Mouse (Mus musculus) heart, postnatal 10 days (tissue): ENCODE measurements around the gene Otud4. TPM values are rescaled to one million over a fixed set of nuclear protein-coding genes. Genes with fewer than 3 reads are reported as not detected.
A peak's percentile ranks its signal among the peaks of the same experiment; 100 is the strongest.
"Not testable (repeated sequence)": the region's sequence is repeated elsewhere in the genome, so short reads cannot be mapped to it uniquely, and the experiment has no call there.

Experiments used
- DNase-seq, 2 experiments: peaks; one replicate each; pipeline ENCODE4 v3.0.0; 2021
- intact Hi-C: fragments of 180-260 bp; cut with DNase I; formaldehyde crosslinking; loops from one replicate; pipeline ENCODE4 v1.15.1; 2025
- total RNA-seq, 2 experiments: library from RNA; stranded (reverse); gene quantifications; 2 replicates each; pipeline ENCODE4 v1.2.3; 2021

Otud4 gene
- total RNA-seq, 2 experiments from 2014 or later = 40.5 to 49.8 TPM

DNA sequence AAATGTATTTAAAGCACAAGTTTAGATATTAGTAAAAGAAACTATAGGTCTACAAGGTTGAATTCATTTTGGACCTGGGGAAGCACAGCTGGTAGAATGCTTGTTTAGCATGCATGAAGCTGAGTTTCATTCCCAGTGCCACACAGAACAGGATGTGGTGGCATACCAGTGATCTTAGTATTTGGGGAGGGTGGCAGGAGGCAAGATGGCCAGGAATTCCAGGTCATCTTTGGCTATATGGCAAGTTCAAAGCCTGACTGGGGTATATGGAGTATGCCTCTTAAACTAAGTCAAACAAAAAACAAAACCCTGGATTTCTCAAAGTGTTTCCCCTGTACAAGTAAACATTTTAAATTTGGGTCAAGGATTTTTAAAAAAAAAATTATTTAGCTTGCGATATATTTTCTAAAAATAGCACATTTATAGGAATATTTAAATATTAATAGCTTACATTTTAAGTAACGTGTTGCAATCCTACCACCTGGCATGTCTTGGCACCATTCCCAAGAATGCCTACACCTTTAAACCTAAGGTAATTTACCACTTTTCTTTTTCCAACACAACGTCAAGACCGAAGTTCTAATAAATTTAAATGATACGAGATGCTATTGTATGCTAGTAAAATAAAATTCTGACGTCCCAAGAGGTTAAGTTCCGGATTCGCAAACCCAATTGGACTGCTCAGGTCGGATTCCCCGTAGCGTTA, 1.3 kb upstream of the Otud4 start:
- DNase-seq = no peak
- intact Hi-C loops = loop anchor here (5.0 kb wide), 1 partner anchor 341 kb away; no protein-coding TSS in a partner anchor

DNA sequence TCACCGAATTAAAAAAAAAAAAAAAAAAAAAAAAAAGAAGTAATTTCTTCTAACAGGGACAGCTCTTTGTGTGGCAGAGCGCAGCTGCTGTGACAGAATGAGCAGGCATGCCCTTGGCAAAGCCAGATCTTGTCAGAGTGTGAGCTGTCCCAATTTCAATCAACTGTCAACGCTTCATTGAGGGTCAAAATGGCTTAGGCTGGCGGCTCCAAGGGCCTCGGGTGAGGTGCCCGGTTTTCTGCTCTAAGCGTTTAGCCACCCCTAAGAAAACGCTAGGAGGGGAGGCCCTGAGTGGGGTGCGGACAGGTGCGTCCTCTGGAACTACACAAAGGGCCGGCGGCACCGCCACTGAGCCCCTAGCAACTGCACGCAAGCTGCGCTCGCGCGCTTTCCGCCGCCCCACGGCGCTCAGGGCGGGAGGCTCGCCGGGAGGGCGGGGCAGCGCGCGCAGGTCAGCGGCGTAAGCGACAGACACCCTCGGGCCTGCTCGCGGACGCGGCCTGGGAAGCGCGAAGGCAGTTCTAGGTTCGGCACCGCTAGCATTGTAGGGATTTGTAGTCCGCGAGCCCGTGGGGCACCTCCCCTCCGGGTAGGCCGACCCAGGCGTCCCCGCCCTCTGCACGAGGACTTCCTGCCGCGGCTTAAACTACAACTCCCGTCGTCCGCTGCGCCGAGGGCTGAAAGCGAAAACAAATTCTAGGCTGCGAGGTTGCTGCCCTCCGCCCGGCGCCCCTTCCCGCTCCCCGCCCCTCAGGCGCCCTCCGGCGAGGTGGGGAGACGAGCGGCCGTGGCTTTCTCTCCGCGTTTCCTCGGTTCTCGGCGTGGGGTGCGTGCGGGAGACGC, 490 bp upstream of the Otud4 start:
- intact Hi-C loops = loop anchor here (5.0 kb wide), 1 partner anchor 342 kb away; no protein-coding TSS in a partner anchor

DNA sequence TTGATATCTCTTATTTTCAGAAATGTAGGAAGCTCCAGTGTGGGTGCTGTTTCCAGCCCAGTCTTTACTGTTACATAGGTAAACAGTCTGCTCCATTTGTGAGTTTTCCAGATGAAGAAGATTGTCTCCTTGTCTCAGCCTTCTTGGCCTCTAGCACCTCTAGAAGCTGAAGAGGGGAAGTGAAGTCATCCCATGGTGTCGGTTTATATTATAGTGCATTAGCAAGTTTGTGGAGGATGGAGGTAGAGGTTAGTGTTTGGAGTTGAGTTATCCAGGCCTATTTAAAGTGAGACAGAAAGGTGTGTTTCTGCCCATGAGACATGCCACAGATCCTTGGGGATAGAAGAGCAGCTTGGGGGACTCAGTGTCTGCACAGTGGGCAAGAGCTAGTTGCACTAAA, 1.7 kb downstream of the Otud4 start:
- intact Hi-C loops = loop anchor here (2.0 kb wide), 1 partner anchor 54 kb away; no protein-coding TSS in a partner anchor
- DNase-seq = no peak

More for the DNA sequence above, 490 bp upstream of the Otud4 start:
- peak; percentile 97 to 99 for DNase-seq

DNA sequence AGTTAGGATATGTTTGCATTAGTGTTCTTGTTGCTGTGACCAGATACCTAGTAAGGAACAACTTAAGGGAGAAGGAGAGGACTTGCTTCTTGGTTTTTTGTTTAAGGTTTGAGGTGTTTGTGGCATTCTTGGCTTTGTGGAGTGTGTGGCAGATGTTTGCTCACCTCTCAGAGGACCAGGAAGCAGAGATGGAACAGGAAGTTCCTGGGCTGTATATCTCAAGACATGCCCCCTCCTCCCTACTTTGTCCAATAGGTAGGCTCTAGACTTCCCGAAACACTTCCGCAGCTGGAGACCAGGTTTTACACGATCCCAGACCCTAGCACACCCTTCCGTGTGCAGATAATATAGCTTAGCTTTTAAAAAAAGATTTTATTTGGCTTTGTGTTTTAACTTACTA, 10.2 kb downstream of the Otud4 start:
- intact Hi-C loops = no loop called here
- DNase-seq = no peak

DNA sequence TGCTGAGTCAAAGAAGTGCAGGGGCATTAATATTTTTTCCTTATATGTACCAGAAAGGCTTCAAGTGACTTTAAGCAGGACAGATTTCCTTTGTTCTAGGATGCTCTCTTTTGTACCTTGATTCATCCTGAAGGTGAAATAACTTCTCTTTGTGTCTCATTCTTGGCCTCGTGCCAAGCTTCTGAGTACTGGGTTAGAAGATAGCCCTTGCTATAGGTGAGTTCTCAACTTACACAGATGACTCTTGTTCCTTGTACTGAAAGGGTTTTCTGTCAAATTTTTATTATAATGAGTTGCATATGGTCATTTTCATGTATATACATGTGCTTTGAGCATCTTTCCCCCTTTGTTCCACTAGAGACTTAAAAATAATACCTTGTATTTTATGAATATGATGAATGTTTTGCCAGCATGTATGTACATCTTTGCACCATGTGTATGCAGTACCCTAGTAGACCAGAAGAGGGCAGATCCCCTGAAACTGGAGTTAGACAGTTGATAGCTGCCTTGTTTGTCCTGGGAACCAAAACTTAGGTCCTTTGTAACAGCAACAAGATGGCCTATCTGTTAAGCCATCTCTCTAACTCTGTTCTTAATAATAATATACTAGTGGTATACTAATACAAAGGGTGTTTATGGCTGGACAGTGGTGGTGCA, 10.9 kb downstream of the Otud4 start:
- peak in 1 of 2 experiments; percentile 48 for DNase-seq
- intact Hi-C loops = no loop called here

- intact Hi-C loops = no loop called here
- no peak for DNase-seq
These were observed 14.3 kb downstream of the Otud4 start for GRCm38 (mm10) chr8:79653736-79654135.

- DNase-seq, intact Hi-C loops: not testable (repeated sequence)
These were observed 19.3 kb downstream of the Otud4 start for GRCm38 (mm10) chr8:79658715-79659114.

GRCm38 (mm10) chr8:79676461-79676860, 37.0 kb downstream of the Otud4 start:
- no peak for DNase-seq
- intact Hi-C loops = no loop called here

DNA sequence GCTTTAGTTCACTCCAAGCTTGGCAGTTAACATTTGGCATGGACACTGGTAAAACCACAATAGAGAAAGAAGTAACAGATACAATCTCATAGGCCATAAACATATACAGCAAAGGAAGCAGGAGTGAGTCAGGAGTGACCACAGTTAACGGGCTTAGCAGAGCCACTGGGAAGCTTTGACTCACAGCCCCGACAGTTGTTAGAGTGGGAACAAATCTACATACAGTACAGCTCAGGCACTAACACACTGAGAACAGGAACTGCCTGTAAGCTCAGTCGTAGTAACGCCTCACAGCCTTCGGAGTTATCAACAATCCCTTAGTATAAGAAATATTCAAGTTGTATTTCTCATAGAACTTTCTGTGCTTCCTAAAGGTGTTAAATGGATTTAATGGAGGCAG, 39.6 kb downstream of the Otud4 start:
- no peak for DNase-seq
- intact Hi-C loops = no loop called here

- intact Hi-C loops = not testable (repeated sequence)
- DNase-seq = peak in 1 of 2 experiments; percentile 11
These were observed 40.7 kb downstream of the Otud4 start for GRCm38 (mm10) chr8:79680083-79680482.

DNA sequence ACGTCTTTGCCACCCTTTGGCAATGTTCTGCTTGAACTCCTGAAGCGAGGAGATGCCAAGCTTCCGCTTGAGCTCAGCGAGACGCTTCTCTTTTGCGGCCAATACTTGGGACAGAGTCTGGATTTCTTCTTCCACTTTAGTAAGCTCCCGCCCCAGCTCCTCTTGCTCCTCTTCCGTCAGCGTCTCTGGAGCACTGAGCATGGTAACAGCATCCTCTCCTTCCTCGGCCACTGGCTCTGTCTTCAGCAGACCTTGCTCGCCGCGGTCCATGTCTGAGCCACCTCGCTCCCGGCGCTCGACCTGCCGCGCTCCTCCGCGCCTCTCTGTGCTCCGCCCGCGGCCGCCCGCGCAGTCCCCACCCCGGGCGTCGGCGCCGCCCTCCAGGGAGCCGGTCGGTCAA, 41.1 kb downstream of the Otud4 start:
- DNase-seq = peak; percentile 27 to 38
- intact Hi-C loops = no loop called here

DNA sequence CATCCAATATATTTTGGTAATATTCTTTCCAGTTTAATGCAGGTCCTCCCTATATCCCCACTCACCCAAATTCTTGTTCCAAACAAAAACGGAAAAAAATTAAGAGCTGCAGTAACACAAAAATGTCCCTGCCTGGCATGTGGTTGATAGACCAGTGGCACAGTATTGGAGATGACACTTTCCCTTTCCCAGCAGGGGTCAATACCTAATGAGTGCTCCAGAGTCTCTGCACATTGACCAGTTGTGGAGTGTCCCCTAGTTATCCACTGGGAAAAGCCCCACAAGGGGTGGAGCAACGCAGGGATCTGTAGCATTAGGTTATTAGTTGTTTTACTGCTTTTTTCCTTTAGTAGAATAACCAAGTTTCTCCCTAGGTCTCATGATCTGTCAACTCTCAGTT, 41.5 kb downstream of the Otud4 start:
- intact Hi-C loops = no loop called here
- peak in 1 of 2 experiments; percentile 9 for DNase-seq

- DNase-seq = not testable (repeated sequence)
These were observed 46.5 kb downstream of the Otud4 start for GRCm38 (mm10) chr8:79685927-79686326.

DNA sequence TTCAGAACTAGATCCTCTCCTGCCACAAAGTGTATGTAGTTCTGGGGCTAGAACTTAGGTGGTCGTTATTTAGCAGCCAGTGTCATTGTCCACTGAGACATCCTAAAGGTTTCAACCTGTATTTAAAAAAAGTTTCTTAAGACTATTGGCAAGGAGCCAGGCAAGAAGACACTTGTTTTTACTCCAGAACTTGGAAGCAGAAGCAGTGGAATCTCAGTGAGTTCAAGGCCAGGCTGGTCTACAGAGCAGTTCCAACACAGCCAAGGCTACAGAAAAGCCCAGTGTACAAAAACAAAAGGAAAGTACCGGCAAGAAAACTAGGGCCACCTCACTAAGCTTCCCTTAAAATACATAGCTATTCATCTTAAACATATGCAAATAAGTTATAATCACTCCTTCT, 53.1 kb downstream of the Otud4 start:
- intact Hi-C loops = no loop called here
- DNase-seq = no peak

More at GRCm38 (mm10) chr8:79685927-79686326, 46.5 kb downstream of the Otud4 start:
- intact Hi-C loops = not testable (repeated sequence)

DNA sequence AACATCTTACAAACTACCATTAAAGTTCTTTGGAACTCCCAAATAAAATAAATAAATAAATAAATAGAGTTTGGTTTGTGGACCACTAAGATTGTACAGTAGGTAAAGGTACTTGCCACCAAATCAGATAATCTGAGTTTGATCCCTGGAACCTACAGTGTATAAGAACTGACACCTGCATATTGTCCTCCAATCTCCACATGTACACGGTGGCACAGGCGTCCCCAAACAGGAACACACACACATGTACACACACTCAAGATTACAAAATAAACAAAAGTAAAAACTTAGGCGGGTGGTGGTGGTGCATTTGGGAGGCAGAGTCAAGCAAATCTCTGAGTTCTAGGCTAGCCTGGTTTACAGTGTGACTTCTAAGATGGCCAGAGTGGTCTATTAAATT, 67.3 kb downstream of the Otud4 start:
- DNase-seq = no peak
- intact Hi-C loops = no loop called here

- intact Hi-C loops = loop anchor here (5.0 kb wide), 1 partner anchor 414 kb away; no protein-coding TSS in a partner anchor
- DNase-seq = peak; percentile 98 to 99
These were observed 71.9 kb downstream of the Otud4 start, which contains the start of the genes Abce1 and Anapc10 for GRCm38 (mm10) chr8:79711064-79711961. Gene Abce1 (minus strand): TSS chr8:79711740. Gene Anapc10 (plus strand): TSS chr8:79711820.

GRCm38 (mm10) chr8:79712676-79713075, 73.3 kb downstream of the Otud4 start:
- intact Hi-C loops = loop anchor here (5.0 kb wide), 1 partner anchor 415 kb away; no protein-coding TSS in a partner anchor
- DNase-seq = no peak

- DNase-seq = no peak
- intact Hi-C loops = no loop called here
These were observed 82.1 kb downstream of the Otud4 start for GRCm38 (mm10) chr8:79721537-79721936.

- no peak for DNase-seq
- intact Hi-C loops = no loop called here
These were observed 83.9 kb downstream of the Otud4 start for GRCm38 (mm10) chr8:79723308-79723707.

GRCm38 (mm10) chr8:79724589-79724988, 85.2 kb downstream of the Otud4 start:
- intact Hi-C loops = no loop called here
- no peak for DNase-seq
